26 mouse cellular contexts compared by ENCODE assay signal in the genomic region with DNA sequence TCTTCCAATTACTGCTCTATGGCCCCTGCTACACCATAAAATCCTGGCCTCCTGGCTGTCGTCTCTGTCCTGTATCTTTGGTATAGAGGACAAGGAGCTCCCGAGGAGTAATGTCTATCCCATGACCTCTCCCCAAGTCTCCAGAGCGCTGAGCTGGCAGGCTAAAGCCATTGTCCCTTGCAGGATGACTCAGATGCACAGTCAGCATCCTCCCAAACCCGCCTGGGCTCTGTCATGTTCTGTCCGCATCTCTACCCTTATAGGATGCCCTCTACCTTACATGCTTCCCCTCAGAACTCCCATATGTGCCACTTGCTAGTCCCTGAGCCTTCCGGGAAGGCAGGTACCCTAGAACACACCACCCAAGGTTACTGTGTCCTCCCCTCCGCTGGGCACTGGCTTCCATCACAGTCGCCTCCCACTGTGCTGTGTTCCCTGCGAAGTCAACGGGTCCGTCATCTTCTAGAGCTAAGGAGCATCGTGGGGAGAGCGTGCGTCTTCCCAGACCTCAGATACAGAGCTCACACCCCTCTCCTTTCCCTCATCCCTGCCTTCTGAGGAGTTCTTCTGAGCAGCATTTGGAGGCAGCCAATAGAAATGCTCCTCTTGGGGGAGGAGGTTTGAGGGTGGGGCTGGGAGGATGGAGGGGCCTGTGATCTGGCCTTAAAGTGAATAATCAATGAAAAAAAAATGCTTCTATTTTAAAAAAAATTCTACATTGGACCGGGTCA. TPM values are rescaled to one million over a fixed set of nuclear protein-coding genes. Genes with fewer than 3 reads are reported as not detected.
DNase-seq lines count a peak whose midpoint lies in the region; ATAC-seq lines count a peak whose summit lies in the region.
"Had no signal": no experiment of that assay in that cellular context is flagged by ENCODE, and none has a peak within 500 bp of the region (broad histone marks: within the 10 kb centered on the region; RNA-seq: fewer than 3 reads in every experiment).

No protein-coding gene starts in this region.

- H3K4me3 ChIP-seq in hindbrain, embryonic 11.5 days (ENCODE audit: low read depth, low read length), result no peak overlapping the region
- no peak overlapping the region for H3K4me3 ChIP-seq in hindbrain, embryonic 16.5 days (ENCODE audit: low read length)
- peak overlapping the region; percentile 26 for H3K4me3 ChIP-seq in megakaryocyte, embryonic 14.5 days (replicated peaks)
- H3K4me3 ChIP-seq in midbrain, embryonic 13.5 days (replicated peaks), result no peak overlapping the region
- H3K4me3 ChIP-seq: embryonic facial prominence, embryonic 13.5 days; erythroblast, embryonic 14.5 days; forebrain, embryonic 13.5 days; heart, adult 2 months; limb, embryonic 15.5 days; midbrain, embryonic 15.5 days; neural tube, embryonic 12.5 days had no signal

- H3K27ac ChIP-seq in hindbrain, embryonic 11.5 days (ENCODE audit: low read depth, low read length), result no peak overlapping the region
- H3K27ac ChIP-seq in hindbrain, embryonic 16.5 days (ENCODE audit: low read depth, low read length), result no peak overlapping the region
- no peak overlapping the region for H3K27ac ChIP-seq in midbrain, embryonic 13.5 days
- H3K27ac ChIP-seq: embryonic facial prominence, embryonic 13.5 days; forebrain, embryonic 13.5 days; heart, adult 2 months; kidney, postnatal 0 days; limb, embryonic 15.5 days; midbrain, embryonic 15.5 days; neural tube, embryonic 12.5 days had no signal

- no peaks in the 10 kb centered on the region for H3K27me3 ChIP-seq in hindbrain, embryonic 11.5 days (ENCODE audit: control insufficient read depth, insufficient read depth, low read length)
- H3K27me3 ChIP-seq in hindbrain, embryonic 16.5 days (replicated peaks; ENCODE audit: control insufficient read depth, insufficient read depth, low read length), result no peaks in the 10 kb centered on the region
- H3K27me3 ChIP-seq in megakaryocyte, embryonic 14.5 days (replicated peaks), result no peaks in the 10 kb centered on the region
- no peaks in the 10 kb centered on the region for H3K27me3 ChIP-seq in midbrain, embryonic 13.5 days
- H3K27me3 ChIP-seq: embryonic facial prominence, embryonic 13.5 days; forebrain, embryonic 13.5 days; limb, embryonic 15.5 days; midbrain, embryonic 15.5 days; neural tube, embryonic 12.5 days; Patski had no signal

- H3K4me2 ChIP-seq in hindbrain, embryonic 11.5 days (replicated peaks; ENCODE audit: low read depth, low read length), result no peak overlapping the region
- no peak overlapping the region for H3K4me2 ChIP-seq in hindbrain, embryonic 16.5 days (ENCODE audit: low read length)
- no peak overlapping the region for H3K4me2 ChIP-seq in midbrain, embryonic 13.5 days (replicated peaks)
- H3K4me2 ChIP-seq: embryonic facial prominence, embryonic 13.5 days; forebrain, embryonic 13.5 days; limb, embryonic 15.5 days; midbrain, embryonic 15.5 days; neural tube, embryonic 12.5 days had no signal

- peak; percentile 15 for DNase-seq in adrenal gland, postnatal 14 days
- no peak for DNase-seq in adrenal gland, postnatal 4 days (ENCODE audit: low spot score in 2 of 2)
- no peak for DNase-seq in hindbrain, embryonic 11.5 days (ENCODE audit: low spot score)
- no peak for DNase-seq in thymus, adult 18-20 months
- DNase-seq: cerebellum, adult 18-20 months; cerebellum, postnatal 14 days; gastrocnemius, postnatal 25 days; heart, adult 2 months; kidney, adult 2 months; left cerebral cortex, postnatal 4 days; lung, adult 2 months; retina, postnatal 1 day; right cerebral cortex, postnatal 25 days; spleen, adult 18-20 months had no signal

- 0 out of 2 replicates have a peak, but pooled peaks cover 2% of the 10 kb centered on the region for H3K36me3 ChIP-seq in hindbrain, embryonic 11.5 days (ENCODE audit: control insufficient read depth, insufficient read depth, low read length)
- H3K36me3 ChIP-seq in hindbrain, embryonic 16.5 days (ENCODE audit: control insufficient read depth, insufficient read depth, low read length), result peaks cover 10% of the 10 kb centered on the region
- H3K36me3 ChIP-seq in megakaryocyte, embryonic 14.5 days (replicated peaks; ENCODE audit: low read length), result peaks cover 63% of the 10 kb centered on the region
- H3K36me3 ChIP-seq in midbrain, embryonic 13.5 days, result peaks cover 29% of the 10 kb centered on the region

- no peaks in the 10 kb centered on the region for H3K4me1 ChIP-seq in hindbrain, embryonic 11.5 days (replicated peaks; ENCODE audit: control insufficient read depth, insufficient read depth, low read length)
- H3K4me1 ChIP-seq in hindbrain, embryonic 16.5 days (ENCODE audit: control insufficient read depth, insufficient read depth, low read depth, low read length), result no peaks in the 10 kb centered on the region
- H3K4me1 ChIP-seq in megakaryocyte, embryonic 14.5 days, result peaks cover 32% of the 10 kb centered on the region
- H3K4me1 ChIP-seq in midbrain, embryonic 13.5 days (replicated peaks), result no peaks in the 10 kb centered on the region; the same call in 1 of the 2 replicates
- H3K4me1 ChIP-seq: midbrain, embryonic 15.5 days; neural tube, embryonic 12.5 days had no signal

- H3K9ac ChIP-seq in hindbrain, embryonic 11.5 days (ENCODE audit: low read depth, low read length), result no peak overlapping the region
- no peak overlapping the region for H3K9ac ChIP-seq in hindbrain, embryonic 16.5 days (ENCODE audit: low read depth, low read length)
- no peak overlapping the region for H3K9ac ChIP-seq in midbrain, embryonic 13.5 days (replicated peaks)
- H3K9ac ChIP-seq: embryonic facial prominence, embryonic 13.5 days; forebrain, embryonic 13.5 days; limb, embryonic 15.5 days; midbrain, embryonic 15.5 days; neural tube, embryonic 12.5 days had no signal

- no peaks in the 10 kb centered on the region for H3K9me3 ChIP-seq in hindbrain, embryonic 11.5 days (ENCODE audit: control insufficient read depth, low read length)
- H3K9me3 ChIP-seq in hindbrain, embryonic 16.5 days (ENCODE audit: control insufficient read depth, low read length), result no peaks in the 10 kb centered on the region
- H3K9me3 ChIP-seq in megakaryocyte, embryonic 14.5 days, result no peaks in the 10 kb centered on the region
- no peaks in the 10 kb centered on the region for H3K9me3 ChIP-seq in midbrain, embryonic 13.5 days
- H3K9me3 ChIP-seq: embryonic facial prominence, embryonic 13.5 days; forebrain, embryonic 13.5 days; limb, embryonic 15.5 days; midbrain, embryonic 15.5 days; neural tube, embryonic 12.5 days had no signal

- WGBS in hindbrain, embryonic 11.5 days, result 78% methylated on average over 15 of the region's 15 CpGs
- WGBS in hindbrain, embryonic 16.5 days, result 75% methylated on average over 15 of the region's 15 CpGs
- WGBS in midbrain, embryonic 13.5 days, result 74% methylated on average over 15 of the region's 15 CpGs

- peak; percentile 30; the same call in 1 of the 2 replicates for ATAC-seq in hindbrain, embryonic 11.5 days (ENCODE audit: low FRiP score)
- no peak; the same call in 1 of the 2 replicates for ATAC-seq in hindbrain, embryonic 16.5 days
- no peak for ATAC-seq in megakaryocyte, adult 5-6 weeks (ENCODE audit: poor library complexity, severe bottlenecking)
- no peak for ATAC-seq in midbrain, embryonic 13.5 days
- ATAC-seq: forebrain, embryonic 13.5 days; midbrain, embryonic 15.5 days; Patski had no signal

RNA-seq across cellular contexts. Expression of a gene that starts 20.3 kb away (rescaled TPM):
- total RNA-seq in adrenal gland, postnatal 14 days (2021), result 124 and 128 TPM in 2 replicates
- 100 to 1,000 TPM; 115 to 125 TPM for total RNA-seq in adrenal gland, postnatal 4 days (2021)
- polyA plus RNA-seq in hindbrain, embryonic 11.5 days (2014; fragmentation: Nextera tagmentation; extraction: Ambion mirVana), result 347 and 351 TPM in 2 replicates
- 422 and 469 TPM in 2 replicates for polyA plus RNA-seq in hindbrain, embryonic 16.5 days (2015; fragmentation: Nextera tagmentation; extraction: Ambion mirVana)
- 9.3 TPM in 1 of 2 replicates, not detected in the other for polyA plus RNA-seq in megakaryocyte, embryonic 14.5 days (2012; ENCODE audit: insufficient read depth, low replicate concordance)
- 69.8 and 82.1 TPM in 2 replicates for total RNA-seq in megakaryocyte, adult 5-6 weeks (2015)
- 46.0 and 55.7 TPM in 2 replicates for total RNA-seq in megakaryocyte, adult 5-6 weeks (2017)
- polyA plus RNA-seq in midbrain, embryonic 13.5 days (2015; fragmentation: Nextera tagmentation; extraction: Ambion mirVana), result 453 and 504 TPM in 2 replicates

RNA-seq across cellular contexts. Expression of a gene that starts 27.1 kb away (rescaled TPM):
- 5.3 and 5.5 TPM in 2 replicates for total RNA-seq in adrenal gland, postnatal 14 days (2021)
- 10 to 100 TPM in 1 of 2 experiments, 1 to 10 TPM in 1; 7.1 to 10.3 TPM for total RNA-seq in adrenal gland, postnatal 4 days (2021)
- 13.8 and 16.1 TPM in 2 replicates for polyA plus RNA-seq in hindbrain, embryonic 11.5 days (2014; fragmentation: Nextera tagmentation; extraction: Ambion mirVana)
- 19.5 and 21.3 TPM in 2 replicates for polyA plus RNA-seq in hindbrain, embryonic 16.5 days (2015; fragmentation: Nextera tagmentation; extraction: Ambion mirVana)
- polyA plus RNA-seq in megakaryocyte, embryonic 14.5 days (2012; ENCODE audit: insufficient read depth, low replicate concordance), result 1.9 and 2.4 TPM in 2 replicates
- not detected in 2 replicates for total RNA-seq in megakaryocyte, adult 5-6 weeks (2015)
- total RNA-seq in megakaryocyte, adult 5-6 weeks (2017), result 0.33 TPM in 1 of 2 replicates, not detected in the other
- polyA plus RNA-seq in midbrain, embryonic 13.5 days (2015; fragmentation: Nextera tagmentation; extraction: Ambion mirVana), result 15.9 and 16.8 TPM in 2 replicates

RNA-seq across cellular contexts. Expression of a gene that starts 31.3 kb away (rescaled TPM):
- 3.1 and 4.1 TPM in 2 replicates for total RNA-seq in adrenal gland, postnatal 14 days (2021)
- total RNA-seq in adrenal gland, postnatal 4 days (2021), result 1 to 10 TPM; 3.6 TPM
- polyA plus RNA-seq in hindbrain, embryonic 11.5 days (2014; fragmentation: Nextera tagmentation; extraction: Ambion mirVana), result 9.4 and 14.0 TPM in 2 replicates
- 6.9 and 7.5 TPM in 2 replicates for polyA plus RNA-seq in hindbrain, embryonic 16.5 days (2015; fragmentation: Nextera tagmentation; extraction: Ambion mirVana)
- 0.40 and 1.5 TPM in 2 replicates for polyA plus RNA-seq in megakaryocyte, embryonic 14.5 days (2012; ENCODE audit: insufficient read depth, low replicate concordance)
- total RNA-seq in megakaryocyte, adult 5-6 weeks (2015), result 0.83 and 1.1 TPM in 2 replicates
- 1.5 and 1.7 TPM in 2 replicates for total RNA-seq in megakaryocyte, adult 5-6 weeks (2017)
- polyA plus RNA-seq in midbrain, embryonic 13.5 days (2015; fragmentation: Nextera tagmentation; extraction: Ambion mirVana), result 8.6 and 9.5 TPM in 2 replicates
- polyA plus RNA-seq: erythroblast, embryonic 14.5 days had no signal

RNA-seq across cellular contexts. Expression of a gene that starts 50.4 kb away (rescaled TPM):
- 108 and 120 TPM in 2 replicates for total RNA-seq in adrenal gland, postnatal 14 days (2021)
- 100 to 1,000 TPM; 131 to 133 TPM for total RNA-seq in adrenal gland, postnatal 4 days (2021)
- polyA plus RNA-seq in hindbrain, embryonic 11.5 days (2014; fragmentation: Nextera tagmentation; extraction: Ambion mirVana), result 239 and 248 TPM in 2 replicates
- 173 and 178 TPM in 2 replicates for polyA plus RNA-seq in hindbrain, embryonic 16.5 days (2015; fragmentation: Nextera tagmentation; extraction: Ambion mirVana)
- 11.0 and 50.0 TPM in 2 replicates for polyA plus RNA-seq in megakaryocyte, embryonic 14.5 days (2012; ENCODE audit: insufficient read depth, low replicate concordance)
- 42.1 and 50.9 TPM in 2 replicates for total RNA-seq in megakaryocyte, adult 5-6 weeks (2015)
- 73.4 and 79.0 TPM in 2 replicates for total RNA-seq in megakaryocyte, adult 5-6 weeks (2017)
- 169 and 171 TPM in 2 replicates for polyA plus RNA-seq in midbrain, embryonic 13.5 days (2015; fragmentation: Nextera tagmentation; extraction: Ambion mirVana)

RNA-seq across cellular contexts. Expression of a gene that starts 50.4 kb away (rescaled TPM):
- total RNA-seq in adrenal gland, postnatal 14 days (2021), result 15.7 and 17.5 TPM in 2 replicates
- total RNA-seq in adrenal gland, postnatal 4 days (2021), result 10 to 100 TPM; 23.2 to 24.2 TPM
- polyA plus RNA-seq in hindbrain, embryonic 11.5 days (2014; fragmentation: Nextera tagmentation; extraction: Ambion mirVana), result 31.9 and 33.5 TPM in 2 replicates
- polyA plus RNA-seq in hindbrain, embryonic 16.5 days (2015; fragmentation: Nextera tagmentation; extraction: Ambion mirVana), result 66.8 and 71.9 TPM in 2 replicates
- 5.7 and 9.6 TPM in 2 replicates for polyA plus RNA-seq in megakaryocyte, embryonic 14.5 days (2012; ENCODE audit: insufficient read depth, low replicate concordance)
- total RNA-seq in megakaryocyte, adult 5-6 weeks (2015), result 9.4 and 11.9 TPM in 2 replicates
- 11.4 and 13.3 TPM in 2 replicates for total RNA-seq in megakaryocyte, adult 5-6 weeks (2017)
- 52.8 and 55.9 TPM in 2 replicates for polyA plus RNA-seq in midbrain, embryonic 13.5 days (2015; fragmentation: Nextera tagmentation; extraction: Ambion mirVana)

Comparison
In these comparisons a context has a peak if more than half of its experiments do, and no peak if none do; other contexts are left out.
1. RNA of a gene that starts 20.3 kb away (polyA plus RNA-seq): 422 to 469 TPM in hindbrain, embryonic 16.5 days, 453 to 504 TPM in midbrain, embryonic 13.5 days and 347 to 351 TPM in hindbrain, embryonic 11.5 days; 9.3 TPM in megakaryocyte, embryonic 14.5 days; every median in the first group is over 10 times any median in the second.